Mouse (Mus musculus) Patski (cell line): ENCODE measurements around the gene Six5. TPM values are rescaled to one million over a fixed set of nuclear protein-coding genes. Genes with fewer than 3 reads are reported as not detected.

Experiments
- ATAC-seq: fragments of 100-300 bp; one replicate; pipeline ENCODE4 v1.8.0; 2021
- CTCF ChIA-PET: fragments of 350-600 bp; sonication (Branson Sonifier 250); formaldehyde crosslinking; loops from one replicate; lab custom pipeline; 2022; ENCODE audit warnings: inconsistent platforms; lab: Charles Lee
- POLR2A ChIA-PET: fragments of 350-600 bp; sonication (Branson Sonifier 250); formaldehyde crosslinking; loops from one replicate; lab custom pipeline; 2022; ENCODE audit warnings: antibody characterized with exemption, inconsistent platforms; lab: Charles Lee
- DNase-seq: peaks from one replicate; pipeline ENCODE4 v3.0.0-alpha.2; 2011; ENCODE audit warnings: low read depth, low spot score
- H3K27me3 ChIP-seq: fragments of 371-371 bp; one replicate; pipeline ENCODE4 v1.5.1; 2021
- CTCF ChIP-seq: fragments of 100-300 bp; IDR thresholded peaks from one replicate; pipeline ENCODE4 v1.5.1; 2021
- in situ Hi-C: fragments of 300-500 bp; cut with MboI; formaldehyde crosslinking; loops from 3 replicates; pipeline ENCODE4 v1.11.1; 2018; ENCODE audit warnings: low pct_unique_long_range_greater_than_20kb, mixed read lengths
- polyA plus RNA-seq: library from polyadenylated mRNA; unstranded; gene quantifications from one replicate; pipeline ENCODE4 v1.2.3, GENCODE M21; 2021

Gene Six5
- polyA plus RNA-seq, 1 experiment from 2014 or later = 12.6 TPM

GRCm38 (mm10) chr7:19083701-19084100 is 10.7 kb upstream of the Six5 start, which contains the start of gene Dmpk:
Dmpk (plus strand) TSS chr7:19083849.
- POLR2A ChIA-PET = interaction anchor here (0.8 to 7.5 kb wide), 4 partner anchors 8 to 37 kb away, joined by 3 to 48 read pairs (median 4); partner anchors contain the start of genes Dmwd and Six5
- DNase-seq = no peak
- TF ChIP-seq CTCF = no peak
- ATAC-seq = peak; percentile 28
- H3K27me3 ChIP-seq = no peaks in the 10 kb centered on the region
- CTCF ChIA-PET = interaction anchor here (1.0 to 17.1 kb wide), 3 partner anchors 9 to 31 kb away, joined by 3 to 238 read pairs (median 25); partner anchors contain the start of gene Dmwd
- in situ Hi-C loops = no loop called here

- CTCF ChIA-PET = interaction anchor here (3.4 to 17.1 kb wide), 2 partner anchors 9 to 10 kb away, joined by 25 to 238 read pairs; partner anchors contain the start of gene Dmwd
- in situ Hi-C loops = no loop called here
- POLR2A ChIA-PET = interaction anchor here (0.8 to 7.5 kb wide), 5 partner anchors 8 to 36 kb away, joined by 3 to 48 read pairs (median 4); partner anchors contain the start of genes Dmwd and Six5
- no peaks in the 10 kb centered on the region for H3K27me3 ChIP-seq
- ATAC-seq (peak; percentile 3), DNase-seq (no peak)
- no peak for TF ChIP-seq CTCF
Observed at GRCm38 (mm10) chr7:19084277-19084771, 10.1 kb upstream of the Six5 start.

- in situ Hi-C loops = no loop called here
- no peak for TF ChIP-seq CTCF
- CTCF ChIA-PET = interaction anchor here (3.4 to 17.1 kb wide), 2 partner anchors 8 to 10 kb away, joined by 25 to 238 read pairs; partner anchors contain the start of gene Dmwd
- H3K27me3 ChIP-seq = no peaks in the 10 kb centered on the region
- DNase-seq (no peak), ATAC-seq (no peak)
- POLR2A ChIA-PET = interaction anchor here (0.8 to 7.5 kb wide), 2 partner anchors 9 kb away, joined by 5 to 48 read pairs; partner anchors contain the start of genes Dmwd and Six5
Observed at GRCm38 (mm10) chr7:19084921-19085473, 9.4 kb upstream of the Six5 start.

- TF ChIP-seq CTCF = no peak
- no peak for ATAC-seq
- DNase-seq = no peak
- CTCF ChIA-PET = interaction anchor here (17.1 kb wide), 1 partner anchor 11 kb away, joined by 238 read pairs; the partner anchor contains the start of gene Dmwd
- H3K27me3 ChIP-seq = no peaks in the 10 kb centered on the region
- POLR2A ChIA-PET = interaction anchor here (7.5 kb wide), 1 partner anchor 8 kb away, joined by 48 read pairs; the partner anchor contains the start of gene Six5
- in situ Hi-C loops = no loop called here
Observed at GRCm38 (mm10) chr7:19085495-19085894, 8.9 kb upstream of the Six5 start.

- in situ Hi-C loops = no loop called here
- no peaks in the 10 kb centered on the region for H3K27me3 ChIP-seq
- ChIA-PET CTCF (interaction anchor here (17.1 kb wide), 1 partner anchor 11 kb away, joined by 238 read pairs; the partner anchor contains the start of gene Dmwd), POLR2A (interaction anchor here (7.5 kb wide), 1 partner anchor 8 kb away, joined by 48 read pairs; the partner anchor contains the start of gene Six5)
- no peak for TF ChIP-seq CTCF
- no peak for DNase-seq
- no peak for ATAC-seq
Observed at GRCm38 (mm10) chr7:19086042-19086441, 8.4 kb upstream of the Six5 start.

GRCm38 (mm10) chr7:19086760-19087159 is 7.6 kb upstream of the Six5 start:
- DNase-seq (no peak), ATAC-seq (no peak)
- CTCF ChIA-PET = interaction anchor here (17.1 kb wide), 1 partner anchor 12 kb away, joined by 238 read pairs; the partner anchor contains the start of gene Dmwd
- POLR2A ChIA-PET = interaction anchor here (0.5 to 1.0 kb wide), 2 partner anchors 10 to 12 kb away, joined by 3 to 5 read pairs; partner anchors contain the start of gene Dmwd
- in situ Hi-C loops = no loop called here
- TF ChIP-seq CTCF = no peak
- H3K27me3 ChIP-seq = no peaks in the 10 kb centered on the region

- CTCF ChIA-PET = interaction anchor here (1.2 to 17.1 kb wide), 4 partner anchors 14 to 52 kb away, joined by 4 to 238 read pairs (median 5); partner anchors contain the start of gene Dmwd
Observed at GRCm38 (mm10) chr7:19088813-19089212, 5.6 kb upstream of the Six5 start.

GRCm38 (mm10) chr7:19091913-19092312 is 2.5 kb upstream of the Six5 start:
- ChIA-PET POLR2A (interaction anchor here (0.9 to 5.8 kb wide), 4 partner anchors 9 to 28 kb away, joined by 4 to 48 read pairs (median 20); partner anchors contain the start of genes Dmpk and Dmwd), CTCF (interaction anchor here (2.5 to 17.1 kb wide), 2 partner anchors 9 to 17 kb away, joined by 25 to 238 read pairs; partner anchors contain the start of genes Dmpk and Dmwd)
- no peak for ATAC-seq
- no peak for TF ChIP-seq CTCF
- DNase-seq = no peak
- no peaks in the 10 kb centered on the region for H3K27me3 ChIP-seq
- in situ Hi-C loops = no loop called here

More at GRCm38 (mm10) chr7:19088813-19089212, 5.6 kb upstream of the Six5 start:
- H3K27me3 ChIP-seq = no peaks in the 10 kb centered on the region
- DNase-seq (no peak), ATAC-seq (no peak)
- POLR2A ChIA-PET = interaction anchor here (1.3 kb wide), 1 partner anchor 13 kb away, joined by 15 read pairs; the partner anchor contains the start of gene Dmwd
- in situ Hi-C loops = no loop called here
- no peak for TF ChIP-seq CTCF

- DNase-seq (no peak), ATAC-seq (no peak)
- no peaks in the 10 kb centered on the region for H3K27me3 ChIP-seq
- TF ChIP-seq CTCF = no peak
- in situ Hi-C loops = no loop called here
- CTCF ChIA-PET = interaction anchor here (0.9 to 17.1 kb wide), 3 partner anchors 9 to 67 kb away, joined by 4 to 238 read pairs (median 25); partner anchors contain the start of genes Dmpk and Dmwd
- POLR2A ChIA-PET = interaction anchor here (1.3 to 5.8 kb wide), 5 partner anchors 10 to 28 kb away, joined by 4 to 48 read pairs (median 5); partner anchors contain the start of genes Dmpk and Dmwd
Observed at GRCm38 (mm10) chr7:19092381-19093173, 1.8 kb upstream of the Six5 start.
